In genomic region chr7:133117815-133118214, GRCm38 (mm10) we compare ENCODE assay signal across 14 mouse cellular contexts. TPM values are rescaled to one million over a fixed set of nuclear protein-coding genes. Genes with fewer than 3 reads are reported as not detected.
DNase-seq lines count a peak whose midpoint lies in the region; ATAC-seq and TF ChIP-seq lines count a peak whose summit lies in the region.
"Had no signal": no experiment of that assay in that cellular context is flagged by ENCODE, and none has a peak within 500 bp of the region (broad histone marks: within the 10 kb centered on the region; RNA-seq: fewer than 3 reads in every experiment).

No protein-coding gene starts in this region.

- H3K9me3 ChIP-seq in heart, postnatal 0 days (replicated peaks; ENCODE audit: control insufficient read depth, low read length), result no peaks in the 10 kb centered on the region
- no peaks in the 10 kb centered on the region for H3K9me3 ChIP-seq in neural tube, embryonic 13.5 days
- H3K9me3 ChIP-seq: liver, embryonic 12.5 days had no signal

- TF ChIP-seq CTCF in heart, postnatal 0 days (IDR thresholded peaks at IDR 0.05; ENCODE audit: low read depth), result no peak

- ATAC-seq in heart, postnatal 0 days (ENCODE audit: insufficient read depth, low read depth), result no peak
- no peak for ATAC-seq in neural tube, embryonic 13.5 days (ENCODE audit: low read depth)
- ATAC-seq: inflammation-experienced regulatory T-cells, adult 6 months; liver, embryonic 12.5 days had no signal

- TF ChIP-seq EP300 in heart, postnatal 0 days (IDR thresholded peaks at IDR 0.05; ENCODE audit: low read depth), result no peak

- H3K36me3 ChIP-seq in heart, postnatal 0 days (replicated peaks; ENCODE audit: control insufficient read depth, insufficient read depth, low read length), result no peaks in the 10 kb centered on the region
- H3K36me3 ChIP-seq in neural tube, embryonic 13.5 days, result no peaks in the 10 kb centered on the region
- H3K36me3 ChIP-seq: liver, embryonic 12.5 days had no signal

- H3K27ac ChIP-seq in heart, postnatal 0 days (ENCODE audit: low read depth), result peak overlapping the region; percentile 52
- peak overlapping the region; percentile 54 for H3K27ac ChIP-seq in neural tube, embryonic 13.5 days (replicated peaks)
- H3K27ac ChIP-seq: liver, embryonic 12.5 days had no signal

- H3K27me3 ChIP-seq in heart, postnatal 0 days (ENCODE audit: control insufficient read depth, insufficient read depth, low read length), result no peaks in the 10 kb centered on the region
- no peaks in the 10 kb centered on the region for H3K27me3 ChIP-seq in neural tube, embryonic 13.5 days

- WGBS in heart, postnatal 0 days, result 32% methylated on average over 2 of the region's 2 CpGs
- 9% methylated on average over 2 of the region's 2 CpGs for WGBS in neural tube, embryonic 13.5 days

- DNase-seq in cerebellum, postnatal 10 days, result peak; percentile 63 to 64
- DNase-seq in cerebellum, adult 11-12 months, result no peak
- no peak for DNase-seq in heart, postnatal 0 days (ENCODE audit: low spot score)
- DNase-seq in heart, adult 11 months, result no peak
- DNase-seq in neural tube, embryonic 10.5 days (ENCODE audit: extremely low spot score, low spot score), result no peak
- DNase-seq in urinary bladder, postnatal 36 days (ENCODE audit: low spot score in 2 of 2), result no peak
- no peak for DNase-seq in left cerebral cortex, adult 18-20 months (ENCODE audit: low spot score in 2 of 2)
- DNase-seq: adrenal gland, adult 8-10 months; cerebellum, postnatal 36 days; thymus, postnatal 36 days had no signal

- no peak overlapping the region for H3K4me3 ChIP-seq in heart, postnatal 0 days (ENCODE audit: low read depth, low read length)
- H3K4me3 ChIP-seq in neural tube, embryonic 13.5 days, result no peak overlapping the region
- H3K4me3 ChIP-seq: liver, embryonic 12.5 days had no signal

- H3K4me2 ChIP-seq in heart, postnatal 0 days (ENCODE audit: low read depth, low read length), result no peak overlapping the region
- H3K4me2 ChIP-seq in neural tube, embryonic 13.5 days, result peak overlapping the region; percentile 21
- H3K4me2 ChIP-seq: liver, embryonic 12.5 days had no signal

- H3K9ac ChIP-seq in heart, postnatal 0 days (replicated peaks; ENCODE audit: low read depth, low read length), result no peak overlapping the region
- H3K9ac ChIP-seq in neural tube, embryonic 13.5 days, result peak overlapping the region; percentile 19
- H3K9ac ChIP-seq: liver, embryonic 12.5 days had no signal

- peaks cover 65% of the 10 kb centered on the region for H3K4me1 ChIP-seq in heart, postnatal 0 days (ENCODE audit: control insufficient read depth, insufficient read depth)
- H3K4me1 ChIP-seq in neural tube, embryonic 13.5 days (replicated peaks), result peaks cover 85% of the 10 kb centered on the region

RNA-seq across cellular contexts. Expression of gene Fgfr2, which starts 5.3 kb away (rescaled TPM):
- 10.0 and 11.5 TPM in 2 replicates for total RNA-seq in heart, postnatal 0 days (2014; rRNA removed; ENCODE audit: low replicate concordance)
- 3.8 TPM in 2 replicates for polyA plus RNA-seq in heart, postnatal 0 days (2015; fragmentation: Nextera tagmentation; extraction: Ambion mirVana)
- polyA plus RNA-seq in neural tube, embryonic 13.5 days (2015; fragmentation: Nextera tagmentation; extraction: Ambion mirVana), result 22.9 and 30.6 TPM in 2 replicates
- 10 to 100 TPM; 44.0 to 52.8 TPM for total RNA-seq in left cerebral cortex, adult 18-20 months (2021)
- total RNA-seq: megakaryocyte progenitor cell, adult 5-6 weeks had no signal

RNA-seq across cellular contexts. Expression of gene Ctbp2, which starts 6.3 kb away (rescaled TPM):
- total RNA-seq in heart, postnatal 0 days (2014; rRNA removed; ENCODE audit: low replicate concordance), result 66.6 and 71.3 TPM in 2 replicates
- 27.0 and 27.9 TPM in 2 replicates for polyA plus RNA-seq in heart, postnatal 0 days (2015; fragmentation: Nextera tagmentation; extraction: Ambion mirVana)
- polyA plus RNA-seq in neural tube, embryonic 13.5 days (2015; fragmentation: Nextera tagmentation; extraction: Ambion mirVana), result 73.1 and 94.2 TPM in 2 replicates
- total RNA-seq in left cerebral cortex, adult 18-20 months (2021), result 10 to 100 TPM; 26.4 to 27.3 TPM

Comparison
In these comparisons a context has a peak if more than half of its experiments do, and no peak if none do; other contexts are left out.
1. DNase-seq: peak in cerebellum, postnatal 10 days (2 of 2); none in cerebellum, adult 11-12 months (single experiment), heart, postnatal 0 days (single experiment), heart, adult 11 months (single experiment), neural tube, embryonic 10.5 days (single experiment), urinary bladder, postnatal 36 days (0 of 2) and left cerebral cortex, adult 18-20 months (0 of 2).